Mouse (Mus musculus): ENCODE measurements around the gene Ces2b. TPM values are rescaled to one million over a fixed set of nuclear protein-coding genes. Genes with fewer than 3 reads are reported as not detected.
"Not testable (repeated sequence)": the region's sequence is repeated elsewhere in the genome, so short reads cannot be mapped to it uniquely, and the experiment has no call there.

The Ces2b gene
- total and polyA plus RNA-seq, 2 experiments: 0.29 to 0.46 TPM

GRCm38 (mm10) chr8:104846831-104847230 is 15.5 kb downstream of the Ces2b start, which contains the start of gene Ces2c:
Gene Ces2c (plus strand): TSS chr8:104847068.
- TF ChIP-seq POLR2A (IDR thresholded peaks at IDR 0.05; ENCODE audit: extremely low read depth, insufficient read depth, low read length) (no peak), CTCF (IDR thresholded peaks at IDR 0.05; ENCODE audit: low read depth, low read length) (no peak)
- Histone ChIP-seq H3K27ac (replicated peaks; ENCODE audit: insufficient read depth, low read depth, low read length) (peak within 1 kb of the TSS; percentile 79), H3K4me1 (ENCODE audit: control insufficient read depth, insufficient read depth, low read length) (peaks cover 9% of the 10 kb centered on the region; the same call in 1 of the 2 replicates), H3K9ac (ENCODE audit: low read depth, low read length) (peak within 1 kb of the TSS; percentile 60), H3K27me3 (ENCODE audit: control insufficient read depth, insufficient read depth, low read length) (no peaks in the 10 kb centered on the region), H3K36me3 (ENCODE audit: control insufficient read depth, insufficient read depth, low read length) (peaks cover 7% of the 10 kb centered on the region; the same call in 1 of the 2 replicates), H3K4me3 (ENCODE audit: insufficient read depth, low read depth, low read length) (peak within 1 kb of the TSS; percentile 17; the same call in 1 of the 2 replicates), H3K79me2 (ENCODE audit: control insufficient read depth, insufficient read depth, low read length) (no peaks in the 10 kb centered on the region)
- 43% methylated on average over 3 of the region's 3 CpGs for WGBS
- DNase-seq (ENCODE audit: extremely low read depth, low read depth, low spot score): peak; percentile 87

GRCm38 (mm10) chr8:104847741-104848462 is 16.5 kb downstream of the Ces2b start:
- Histone ChIP-seq H3K27ac (replicated peaks; ENCODE audit: insufficient read depth, low read depth, low read length) (peak overlapping the region; percentile 79), H3K27me3 (ENCODE audit: control insufficient read depth, insufficient read depth, low read length) (no peaks in the 10 kb centered on the region), H3K4me3 (ENCODE audit: insufficient read depth, low read depth, low read length) (0 out of 2 replicates have a peak overlapping the region, but pooled peaks have one; percentile 2), H3K9ac (ENCODE audit: low read depth, low read length) (no peak overlapping the region; the same call in 1 of the 2 replicates), H3K4me1 (ENCODE audit: control insufficient read depth, insufficient read depth, low read length) (peaks cover 9% of the 10 kb centered on the region; the same call in 1 of the 2 replicates), H3K36me3 (ENCODE audit: control insufficient read depth, insufficient read depth, low read length) (peaks cover 7% of the 10 kb centered on the region; the same call in 1 of the 2 replicates), H3K79me2 (ENCODE audit: control insufficient read depth, insufficient read depth, low read length) (no peaks in the 10 kb centered on the region)
- 26% methylated on average over 4 of the region's 4 CpGs for WGBS
- TF ChIP-seq CTCF (IDR thresholded peaks at IDR 0.05; ENCODE audit: low read depth, low read length) (no peak), POLR2A (IDR thresholded peaks at IDR 0.05; ENCODE audit: extremely low read depth, insufficient read depth, low read length) (no peak)
- peak; percentile 95 for DNase-seq (ENCODE audit: extremely low read depth, low read depth, low spot score)

- H3K36me3 ChIP-seq (ENCODE audit: control insufficient read depth, insufficient read depth, low read length); H3K9ac ChIP-seq (ENCODE audit: low read depth, low read length); H3K79me2 ChIP-seq (ENCODE audit: control insufficient read depth, insufficient read depth, low read length); H3K27ac ChIP-seq (replicated peaks; ENCODE audit: insufficient read depth, low read depth, low read length); H3K27me3 ChIP-seq (ENCODE audit: control insufficient read depth, insufficient read depth, low read length); DNase-seq (ENCODE audit: extremely low read depth, low read depth, low spot score); H3K4me3 ChIP-seq (ENCODE audit: insufficient read depth, low read depth, low read length); H3K4me1 ChIP-seq (ENCODE audit: control insufficient read depth, insufficient read depth, low read length): not testable (repeated sequence)
- WGBS: no CpG with 5 or more reads among the region's 4 CpGs
Observed at GRCm38 (mm10) chr8:104866844-104867531, 35.6 kb downstream of the Ces2b start.

- no CpG with 5 or more reads among the region's 2 CpGs for WGBS
- H3K27me3 ChIP-seq (ENCODE audit: control insufficient read depth, insufficient read depth, low read length); H3K79me2 ChIP-seq (ENCODE audit: control insufficient read depth, insufficient read depth, low read length); H3K4me3 ChIP-seq (ENCODE audit: insufficient read depth, low read depth, low read length); H3K4me1 ChIP-seq (ENCODE audit: control insufficient read depth, insufficient read depth, low read length); H3K9ac ChIP-seq (ENCODE audit: low read depth, low read length); H3K36me3 ChIP-seq (ENCODE audit: control insufficient read depth, insufficient read depth, low read length); DNase-seq (ENCODE audit: extremely low read depth, low read depth, low spot score); H3K27ac ChIP-seq (replicated peaks; ENCODE audit: insufficient read depth, low read depth, low read length): not testable (repeated sequence)
Observed at GRCm38 (mm10) chr8:104868876-104869275, 37.5 kb downstream of the Ces2b start.

GRCm38 (mm10) chr8:104886223-104886926 is 55.0 kb downstream of the Ces2b start:
- H3K4me3 ChIP-seq (ENCODE audit: insufficient read depth, low read depth, low read length); H3K79me2 ChIP-seq (ENCODE audit: control insufficient read depth, insufficient read depth, low read length); H3K36me3 ChIP-seq (ENCODE audit: control insufficient read depth, insufficient read depth, low read length); H3K4me1 ChIP-seq (ENCODE audit: control insufficient read depth, insufficient read depth, low read length); DNase-seq (ENCODE audit: extremely low read depth, low read depth, low spot score); H3K9ac ChIP-seq (ENCODE audit: low read depth, low read length); H3K27ac ChIP-seq (replicated peaks; ENCODE audit: insufficient read depth, low read depth, low read length); H3K27me3 ChIP-seq (ENCODE audit: control insufficient read depth, insufficient read depth, low read length): not testable (repeated sequence)
- no CpG with 5 or more reads among the region's 4 CpGs for WGBS

Other genes with a start within 250 kb of the Ces2b start
- 16.4 and 20.0 TPM in 2 replicates for gene Pdp2, start 240.1 kb upstream of the Ces2b start, total RNA-seq (2014; rRNA removed)
- gene Pdp2, start 240.1 kb upstream of the Ces2b start, polyA plus RNA-seq (2012; rRNA removed): 9.6 and 11.9 TPM in 2 replicates
- 0.07 TPM in 1 of 2 replicates, not detected in the other for gene Cdh16, start 207.2 kb upstream of the Ces2b start, total RNA-seq (2014; rRNA removed)
- gene Cdh16, start 207.2 kb upstream of the Ces2b start, polyA plus RNA-seq (2012; rRNA removed): not detected in 2 replicates
- gene Rrad, start 200.2 kb upstream of the Ces2b start, total RNA-seq (2014; rRNA removed): 0.34 and 0.46 TPM in 2 replicates
- 0.23 and 0.50 TPM in 2 replicates for gene Rrad, start 200.2 kb upstream of the Ces2b start, polyA plus RNA-seq (2012; rRNA removed)
- 18.7 and 18.9 TPM in 2 replicates for gene Ciao2b, start 189.6 kb upstream of the Ces2b start, total RNA-seq (2014; rRNA removed)
- gene Ciao2b, start 189.6 kb upstream of the Ces2b start, polyA plus RNA-seq (2012; rRNA removed): 20.4 and 24.2 TPM in 2 replicates
- 551 and 915 TPM in 2 replicates for gene Ces2a, start 97.6 kb upstream of the Ces2b start, total RNA-seq (2014; rRNA removed)
- gene Ces2a, start 97.6 kb upstream of the Ces2b start, polyA plus RNA-seq (2012; rRNA removed): 242 and 580 TPM in 2 replicates
- 27.8 and 111 TPM in 2 replicates for gene Ces2c, start 15.5 kb downstream of the Ces2b start, total RNA-seq (2014; rRNA removed)
- gene Ces2c, start 15.5 kb downstream of the Ces2b start, polyA plus RNA-seq (2012; rRNA removed): 36.1 and 49.1 TPM in 2 replicates
- 120 and 259 TPM in 2 replicates for gene Ces2e, start 94.7 kb downstream of the Ces2b start, total RNA-seq (2014; rRNA removed)
- 137 and 182 TPM in 2 replicates for gene Ces2e, start 94.7 kb downstream of the Ces2b start, polyA plus RNA-seq (2012; rRNA removed)
- not detected in 2 replicates for gene Ces2f, start 115.8 kb downstream of the Ces2b start, total RNA-seq (2014; rRNA removed)
- gene Ces2f, start 115.8 kb downstream of the Ces2b start, polyA plus RNA-seq (2012; rRNA removed): not detected in 2 replicates
- gene Ces2g, start 130.1 kb downstream of the Ces2b start, total RNA-seq (2014; rRNA removed): 34.6 and 36.9 TPM in 2 replicates
- 19.6 and 31.6 TPM in 2 replicates for gene Ces2g, start 130.1 kb downstream of the Ces2b start, polyA plus RNA-seq (2012; rRNA removed)
- 0.07 and 0.18 TPM in 2 replicates for gene Ces2h, start 169.3 kb downstream of the Ces2b start, total RNA-seq (2014; rRNA removed)
- 0.22 and 0.26 TPM in 2 replicates for gene Ces2h, start 169.3 kb downstream of the Ces2b start, polyA plus RNA-seq (2012; rRNA removed)
- 819 and 925 TPM in 2 replicates for gene Ces3a, start 217.0 kb downstream of the Ces2b start, total RNA-seq (2014; rRNA removed)
- gene Ces3a, start 217.0 kb downstream of the Ces2b start, polyA plus RNA-seq (2012; rRNA removed): 768 and 1,045 TPM in 2 replicates